Mouse (Mus musculus): ENCODE measurements around the gene Farp2.

DNA sequence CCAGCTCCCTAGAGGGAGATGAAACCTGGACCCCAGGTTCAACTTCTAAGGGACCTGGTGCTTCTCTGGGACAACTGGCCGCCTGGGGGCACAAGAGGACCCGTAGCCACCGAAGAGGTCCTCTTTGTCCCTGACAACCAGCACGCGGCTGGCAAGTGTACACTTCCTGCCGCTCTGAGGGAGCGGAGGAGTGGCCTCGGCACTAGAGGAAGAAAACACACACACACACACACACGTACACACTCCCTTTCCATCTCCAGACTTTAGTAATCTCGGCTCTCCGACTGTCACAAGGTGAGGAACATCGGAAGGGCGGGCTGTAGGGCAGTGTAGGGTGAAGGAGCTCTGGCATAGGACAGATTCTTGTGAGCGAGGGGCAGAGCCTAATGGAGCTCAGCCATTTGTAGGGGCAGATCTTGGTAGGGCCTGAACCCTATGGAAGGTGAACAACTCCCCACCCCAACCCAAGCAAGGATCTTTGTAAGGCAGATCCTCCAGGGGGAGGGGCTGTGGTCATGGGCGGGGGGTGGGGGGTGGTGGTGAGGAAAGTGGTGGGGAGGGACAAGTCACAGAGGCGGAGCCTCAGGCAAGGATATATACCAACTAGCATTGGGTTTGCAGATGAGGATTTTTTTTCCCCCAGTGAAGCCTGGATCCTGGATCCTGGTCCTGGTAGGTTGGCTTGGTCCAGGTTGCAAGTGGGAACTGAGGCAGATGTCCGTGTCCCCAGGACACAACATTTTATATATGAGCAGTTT lies 157.1 kb downstream of the Farp2 start:
- TF ChIP-seq POLR2A (IDR thresholded peaks at IDR 0.05; ENCODE audit: borderline replicate concordance, insufficient read depth, low read length) (no peak), CTCF (IDR thresholded peaks at IDR 0.05; ENCODE audit: borderline replicate concordance, insufficient read depth, low read depth, low read length) (peak; percentile 56)

All from cerebellum, adult 2 months (tissue).